Mouse (Mus musculus) heart, embryonic 14.5 days (tissue): ENCODE measurements around the gene Serp1. TPM values are rescaled to one million over a fixed set of nuclear protein-coding genes. Genes with fewer than 3 reads are reported as not detected.

Source experiments
- ATAC-seq: fragments of 200-750 bp; cut with Nextera tagmentation; 2 replicates; pipeline ENCODE4 v1.8.0; 2017; ENCODE audit warnings: low read depth, moderate TSS enrichment; ENCODE audit not compliant: insufficient number of reproducible peaks, insufficient read depth, low FRiP score
- H3K27ac ChIP-seq, 2 experiments: fragments of 200-500 bp in 1 of 2; fragments of 300-500 bp in 1 of 2; sonication (generic) in 1 of 2; replicated peaks in 1 of 2; 2 replicates each; pipeline ENCODE4 v1.5.1; 2012 to 2014; ENCODE audit warnings: low read depth in 2 of 2, low read length in 2 of 2, control low read depth in 1 of 2, mild to moderate bottlenecking in 1 of 2, mixed read lengths in 1 of 2; ENCODE audit not compliant: control insufficient read depth in 1 of 2, insufficient read depth in 1 of 2
- H3K27me3 ChIP-seq: fragments of 300-500 bp; sonication (generic); 2 replicates; pipeline ENCODE4 v1.6.1; 2014; ENCODE audit warnings: mild to moderate bottlenecking, low read length, control low read depth; ENCODE audit not compliant: control insufficient read depth, insufficient read depth
- H3K36me3 ChIP-seq: fragments of 300-500 bp; sonication (generic); 2 replicates; pipeline ENCODE4 v1.6.1; 2014; ENCODE audit warnings: mild to moderate bottlenecking, control low read depth, low read length, mixed read lengths; ENCODE audit not compliant: control insufficient read depth, insufficient read depth
- H3K4me1 ChIP-seq, 2 experiments: fragments of 200-500 bp in 1 of 2; fragments of 300-500 bp in 1 of 2; sonication (generic) in 1 of 2; 2 replicates each; pipeline ENCODE4 v1.6.1; 2012 to 2014; ENCODE audit warnings: low read length in 2 of 2, control low read depth in 1 of 2, mixed read lengths in 1 of 2; ENCODE audit not compliant: control insufficient read depth in 2 of 2, insufficient read depth in 2 of 2
- H3K4me2 ChIP-seq: fragments of 300-500 bp; sonication (generic); 2 replicates; pipeline ENCODE4 v1.6.1; 2014; ENCODE audit warnings: mild to moderate bottlenecking, low read length
- H3K4me3 ChIP-seq, 2 experiments: fragments of 200-500 bp in 1 of 2; fragments of 300-500 bp in 1 of 2; sonication (generic) in 1 of 2; 2 replicates each; pipeline ENCODE4 v1.5.1; 2012 to 2014; ENCODE audit warnings: low read length in 2 of 2, mild to moderate bottlenecking in 2 of 2, control low read depth in 1 of 2, low read depth in 1 of 2, moderate library complexity in 1 of 2; ENCODE audit not compliant: control insufficient read depth in 1 of 2, insufficient read depth in 1 of 2
- H3K9ac ChIP-seq: fragments of 300-500 bp; sonication (generic); 2 replicates; pipeline ENCODE4 v1.6.1; 2014; ENCODE audit warnings: mild to moderate bottlenecking, low read length
- H3K9me3 ChIP-seq: fragments of 300-500 bp; sonication (generic); 2 replicates; pipeline ENCODE4 v1.6.1; 2016; ENCODE audit warnings: low read length, control low read depth; ENCODE audit not compliant: control insufficient read depth
- WGBS: fragments of 180-500 bp; shearing (Covaris S2); extraction: QIAGEN DNeasy Blood & Tissue Kit; methylation state at CpG from one replicate; pipeline ENCODE4 v1.1.7; 2014; 5-methylcytosine and 5-hydroxymethylcytosine counted together
- polyA plus RNA-seq: library from polyadenylated mRNA; unstranded; fragments of >200 nt; fragmentation: Nextera tagmentation; extraction: Ambion mirVana; gene quantifications from 2 replicates; pipeline ENCODE4 v1.2.1, GENCODE M21; 2014

Gene Serp1
- polyA plus RNA-seq, 1 experiment from 2014 or later, result 83.9 TPM

GRCm38 (mm10) chr3:58517800-58518199, 7.9 kb downstream of the Serp1 start:
- Histone ChIP-seq H3K4me2 (no peak overlapping the region), H3K27me3 (no peaks in the 10 kb centered on the region), H3K27ac (no peak overlapping the region), H3K4me3 (no peak overlapping the region), H3K9ac (no peak overlapping the region), H3K9me3 (no peaks in the 10 kb centered on the region), H3K36me3 (peaks cover 23% of the 10 kb centered on the region), H3K4me1 (peaks cover 6 to 10% of the 10 kb centered on the region in 2 experiments; a peak in 3 of 4 replicates)
- 85% methylated on average over 5 of the region's 5 CpGs for WGBS
- ATAC-seq, result no peak

- Histone ChIP-seq H3K4me2 (no peak overlapping the region), H3K36me3 (peaks cover 18% of the 10 kb centered on the region), H3K27ac (no peak overlapping the region; a peak in 1 of 4 replicates), H3K4me1 (peaks cover 6 to 10% of the 10 kb centered on the region in 2 experiments; a peak in 3 of 4 replicates), H3K27me3 (no peaks in the 10 kb centered on the region), H3K9me3 (no peaks in the 10 kb centered on the region), H3K9ac (no peak overlapping the region), H3K4me3 (no peak overlapping the region)
- no peak for ATAC-seq
- 51% methylated on average over 5 of the region's 5 CpGs for WGBS
Observed at GRCm38 (mm10) chr3:58517258-58517657, 8.4 kb downstream of the Serp1 start.

- Histone ChIP-seq H3K9ac (no peak overlapping the region), H3K4me1 (peaks cover 6 to 10% of the 10 kb centered on the region in 2 experiments; a peak in 3 of 4 replicates), H3K27me3 (no peaks in the 10 kb centered on the region), H3K36me3 (peaks cover 15% of the 10 kb centered on the region), H3K27ac (no peak overlapping the region), H3K4me2 (no peak overlapping the region), H3K4me3 (no peak overlapping the region), H3K9me3 (no peaks in the 10 kb centered on the region)
- 52% methylated on average over 7 of the region's 7 CpGs for WGBS
- ATAC-seq, result no peak
Observed at GRCm38 (mm10) chr3:58516602-58516976, 9.1 kb downstream of the Serp1 start.

GRCm38 (mm10) chr3:58515947-58516601, 9.6 kb downstream of the Serp1 start:
- no peaks in the 10 kb centered on the region for H3K9me3 ChIP-seq
- no peak overlapping the region for H3K9ac ChIP-seq
- WGBS, result 64% methylated on average over 1 of the region's 1 CpGs
- peaks cover 6 to 10% of the 10 kb centered on the region in 2 experiments; a peak in 3 of 4 replicates for H3K4me1 ChIP-seq
- no peak overlapping the region for H3K4me2 ChIP-seq
- H3K27me3 ChIP-seq, result no peaks in the 10 kb centered on the region
- no peak overlapping the region for H3K27ac ChIP-seq
- ATAC-seq, result no peak
- peaks cover 9% of the 10 kb centered on the region for H3K36me3 ChIP-seq
- no peak overlapping the region for H3K4me3 ChIP-seq

GRCm38 (mm10) chr3:58513483-58513882, 12.2 kb downstream of the Serp1 start:
- Histone ChIP-seq H3K27me3 (no peaks in the 10 kb centered on the region), H3K4me1 (no peaks in the 10 kb centered on the region), H3K9me3 (no peaks in the 10 kb centered on the region), H3K27ac (no peak overlapping the region), H3K4me3 (no peak overlapping the region), H3K36me3 (no peaks in the 10 kb centered on the region), H3K4me2 (no peak overlapping the region), H3K9ac (no peak overlapping the region)
- 77% methylated on average over 4 of the region's 4 CpGs for WGBS
- no peak for ATAC-seq

GRCm38 (mm10) chr3:58512740-58513139, 13.0 kb downstream of the Serp1 start:
- H3K4me3 ChIP-seq, result no peak overlapping the region
- ATAC-seq, result no peak
- H3K9ac ChIP-seq, result no peak overlapping the region
- 0 out of 4 replicates have a peak, but pooled peaks cover 0 to 2% of the 10 kb centered on the region in 2 experiments for H3K4me1 ChIP-seq
- no peak overlapping the region for H3K4me2 ChIP-seq
- no peak overlapping the region for H3K27ac ChIP-seq
- no peaks in the 10 kb centered on the region for H3K36me3 ChIP-seq
- no peaks in the 10 kb centered on the region for H3K9me3 ChIP-seq
- 69% methylated on average over 3 of the region's 3 CpGs for whole genome bisulfite sequencing
- H3K27me3 ChIP-seq, result no peaks in the 10 kb centered on the region

GRCm38 (mm10) chr3:58511581-58511980, 14.1 kb downstream of the Serp1 start:
- Histone ChIP-seq H3K4me3 (no peak overlapping the region), H3K9ac (no peak overlapping the region), H3K4me1 (0 out of 4 replicates have a peak, but pooled peaks cover 0 to 2% of the 10 kb centered on the region in 2 experiments), H3K4me2 (no peak overlapping the region), H3K27me3 (no peaks in the 10 kb centered on the region), H3K27ac (no peak overlapping the region), H3K9me3 (no peaks in the 10 kb centered on the region), H3K36me3 (no peaks in the 10 kb centered on the region)
- ATAC-seq, result no peak
